Mouse (Mus musculus) liver, adult 2 months (tissue): ENCODE measurements around the gene Fmnl3. TPM values are rescaled to one million over a fixed set of nuclear protein-coding genes. Genes with fewer than 3 reads are reported as not detected.

Experiments
- DNase-seq: peaks from one replicate; pipeline ENCODE4 v3.0.0-alpha.2; 2011; ENCODE audit warnings: low read depth, low spot score; ENCODE audit errors: extremely low read depth
- H3K27ac ChIP-seq: fragments of 200-500 bp; replicated peaks from 2 replicates; pipeline ENCODE4 v1.5.1; 2012; ENCODE audit warnings: low read depth, mild to moderate bottlenecking, control low read depth, inconsistent platforms, low read length; ENCODE audit not compliant: insufficient read depth
- H3K27me3 ChIP-seq: fragments of 200-500 bp; 2 replicates; pipeline ENCODE4 v1.6.1; 2012; ENCODE audit warnings: mild to moderate bottlenecking, moderate library complexity, low read length, inconsistent platforms; ENCODE audit not compliant: control insufficient read depth, insufficient read depth
- H3K36me3 ChIP-seq: fragments of 200-500 bp; 2 replicates; pipeline ENCODE4 v1.6.1; 2012; ENCODE audit warnings: low read length, inconsistent platforms; ENCODE audit not compliant: control insufficient read depth, insufficient read depth
- H3K4me1 ChIP-seq: fragments of 200-500 bp; 2 replicates; pipeline ENCODE4 v1.6.1; 2011; ENCODE audit warnings: low read length; ENCODE audit not compliant: control insufficient read depth, insufficient read depth
- H3K4me3 ChIP-seq: fragments of 200-500 bp; 2 replicates; pipeline ENCODE4 v1.5.1; 2011; ENCODE audit warnings: low read depth, mild to moderate bottlenecking, control low read depth, low read length, moderate library complexity; ENCODE audit not compliant: insufficient read depth
- H3K79me2 ChIP-seq: fragments of 200-500 bp; 2 replicates; pipeline ENCODE4 v1.6.1; 2012; ENCODE audit warnings: inconsistent platforms, mild to moderate bottlenecking, low read length, moderate library complexity; ENCODE audit not compliant: control insufficient read depth, insufficient read depth
- H3K9ac ChIP-seq: fragments of 200-500 bp; 2 replicates; pipeline ENCODE4 v1.6.1; 2012; ENCODE audit warnings: low read depth, mild to moderate bottlenecking, control low read depth, inconsistent platforms, low read length
- CTCF ChIP-seq: fragments of 200-500 bp; IDR thresholded peaks from 2 replicates; pipeline ENCODE4 v1.5.1; 2011; ENCODE audit warnings: low read depth, low read length, control low read depth
- POLR2A ChIP-seq: fragments of 200-500 bp; IDR thresholded peaks from 2 replicates; pipeline ENCODE4 v1.6.1; 2011; ENCODE audit warnings: low read length, control low read depth; ENCODE audit not compliant: insufficient read depth; ENCODE audit errors: extremely low read depth
- WGBS: fragments of 180-500 bp; shearing (Covaris S2); methylation state at CpG from one replicate; pipeline ENCODE4 v1.1.7; 2018; 5-methylcytosine and 5-hydroxymethylcytosine counted together
- polyA plus RNA-seq: library from polyadenylated mRNA; depleted of rRNA; stranded (reverse); fragments of >200 nt; gene quantifications from 2 replicates; pipeline ENCODE4 v1.2.3, GENCODE M21; 2012
- total RNA-seq: library from RNA; depleted of rRNA; stranded (reverse); fragments of >200 nt; gene quantifications from 2 replicates; pipeline ENCODE4 v1.2.3, GENCODE M21; 2014

The Fmnl3 gene
- total and polyA plus RNA-seq, 2 experiments: 1.3 to 2.2 TPM

DNA sequence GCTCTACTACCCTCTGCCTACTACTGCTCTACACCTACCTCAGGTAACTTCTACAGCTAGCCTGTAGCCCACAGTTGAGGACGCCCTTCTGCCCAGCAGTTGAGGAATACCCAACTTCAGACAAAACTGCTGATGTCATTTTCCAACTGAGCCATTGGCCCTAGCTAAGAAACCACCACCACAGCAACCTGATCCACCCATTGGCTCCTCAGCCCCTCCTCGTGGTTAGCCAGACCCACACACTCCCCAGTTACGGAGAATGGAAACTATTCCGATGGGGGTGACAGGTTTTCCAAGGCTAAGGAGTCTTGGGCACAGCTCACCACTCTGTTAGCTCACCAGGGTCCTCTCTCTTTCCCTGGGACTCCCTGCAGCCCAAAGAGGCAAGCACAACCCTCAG lies 25.3 kb downstream of the Fmnl3 start:
- H3K4me1 ChIP-seq: peaks cover 4% of the 10 kb centered on the region
- no peaks in the 10 kb centered on the region for H3K79me2 ChIP-seq
- WGBS: 78% methylated on average over 4 of the region's 4 CpGs
- no peak overlapping the region for H3K27ac ChIP-seq
- H3K27me3 ChIP-seq: no peaks in the 10 kb centered on the region
- H3K4me3 ChIP-seq: no peak overlapping the region
- no peak overlapping the region for H3K9ac ChIP-seq
- H3K36me3 ChIP-seq: no peaks in the 10 kb centered on the region
- TF ChIP-seq CTCF: no peak
- no peak for TF ChIP-seq POLR2A
- no peak for DNase-seq

DNA sequence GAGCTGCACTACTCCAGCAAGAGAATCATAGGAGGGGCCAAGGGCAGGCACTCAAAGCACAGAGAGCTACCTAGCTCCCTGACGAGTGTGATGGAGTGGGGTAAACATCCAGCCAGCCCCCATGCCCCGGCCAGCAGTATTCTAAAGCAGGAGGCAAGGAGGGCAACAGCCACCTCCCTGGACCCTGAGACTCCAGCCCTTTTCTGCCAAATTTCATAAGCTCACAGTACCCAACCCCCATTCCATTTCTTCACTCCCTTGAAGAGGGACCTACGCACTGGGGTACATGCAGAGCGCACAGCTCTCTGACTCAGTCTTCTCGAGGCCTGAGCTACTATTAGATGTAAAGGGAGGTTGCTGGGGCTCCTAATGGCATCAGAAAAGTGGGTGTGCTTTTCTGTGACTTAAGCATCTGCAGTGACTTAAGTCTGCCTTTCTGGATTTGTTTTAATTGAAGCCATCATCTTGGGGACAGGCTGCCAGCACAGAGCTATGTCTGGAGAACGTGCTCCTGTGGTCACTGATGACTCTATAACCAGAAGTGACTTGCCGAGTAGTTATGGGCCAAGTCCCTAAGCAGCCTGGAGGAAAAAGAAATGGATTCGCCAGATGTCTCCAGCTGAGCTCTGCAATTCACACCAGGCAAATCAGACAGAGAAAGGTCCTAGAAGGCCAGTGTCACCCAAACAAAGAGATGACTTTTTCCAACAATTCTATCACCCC lies 26.0 kb downstream of the Fmnl3 start:
- Histone ChIP-seq H3K27ac (0 out of 2 replicates have a peak overlapping the region, but pooled peaks have one; percentile 19), H3K9ac (no peak overlapping the region), H3K4me3 (no peak overlapping the region), H3K4me1 (peaks cover 4% of the 10 kb centered on the region), H3K79me2 (no peaks in the 10 kb centered on the region), H3K36me3 (no peaks in the 10 kb centered on the region), H3K27me3 (no peaks in the 10 kb centered on the region)
- WGBS: 78% methylated on average over 8 of the region's 8 CpGs
- peak; percentile 9 for DNase-seq
- TF ChIP-seq POLR2A (no peak), CTCF (no peak)

DNA sequence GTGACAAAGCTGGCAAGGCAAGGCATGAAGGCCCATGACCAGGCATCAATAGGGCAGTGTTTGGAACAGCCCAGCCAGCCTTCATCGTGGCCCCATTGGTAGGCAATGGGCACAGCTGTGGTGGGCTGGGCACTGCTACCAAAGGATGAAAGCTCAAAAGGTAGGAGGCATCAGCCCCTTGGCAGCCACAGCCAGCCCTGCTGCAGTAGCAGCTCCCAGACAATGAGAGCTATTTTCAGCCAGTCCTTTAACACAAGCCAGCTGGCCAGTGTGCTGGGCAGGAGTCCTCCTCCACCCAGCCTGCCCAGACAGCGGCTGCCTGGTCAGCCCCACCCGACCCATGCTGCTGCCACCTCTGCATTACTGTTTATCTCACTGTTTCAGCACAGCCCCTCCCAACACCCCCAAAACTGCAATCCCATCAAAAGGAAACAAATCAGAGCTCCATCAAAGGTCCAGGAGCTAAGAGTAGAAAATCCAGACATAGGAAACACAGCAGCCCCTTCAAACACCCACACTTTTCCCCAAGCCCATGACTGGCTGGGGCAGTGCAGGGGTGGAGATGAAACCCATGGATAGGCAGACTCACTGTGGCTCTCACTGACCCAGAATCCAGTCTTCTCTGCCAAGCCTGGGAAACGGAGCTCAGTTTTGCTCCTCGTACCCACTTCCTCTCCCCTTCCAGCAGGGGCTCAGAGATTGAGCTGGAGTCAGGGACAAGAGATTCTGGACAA lies 26.7 kb downstream of the Fmnl3 start:
- H3K36me3 ChIP-seq: no peaks in the 10 kb centered on the region
- peaks cover 4% of the 10 kb centered on the region for H3K4me1 ChIP-seq
- no peaks in the 10 kb centered on the region for H3K27me3 ChIP-seq
- 0 out of 2 replicates have a peak overlapping the region, but pooled peaks have one; percentile 19 for H3K27ac ChIP-seq
- TF ChIP-seq CTCF (no peak), POLR2A (no peak)
- H3K9ac ChIP-seq: no peak overlapping the region
- DNase-seq: no peak
- no peak overlapping the region for H3K4me3 ChIP-seq
- WGBS: 76% methylated on average over 5 of the region's 5 CpGs
- no peaks in the 10 kb centered on the region for H3K79me2 ChIP-seq

DNA sequence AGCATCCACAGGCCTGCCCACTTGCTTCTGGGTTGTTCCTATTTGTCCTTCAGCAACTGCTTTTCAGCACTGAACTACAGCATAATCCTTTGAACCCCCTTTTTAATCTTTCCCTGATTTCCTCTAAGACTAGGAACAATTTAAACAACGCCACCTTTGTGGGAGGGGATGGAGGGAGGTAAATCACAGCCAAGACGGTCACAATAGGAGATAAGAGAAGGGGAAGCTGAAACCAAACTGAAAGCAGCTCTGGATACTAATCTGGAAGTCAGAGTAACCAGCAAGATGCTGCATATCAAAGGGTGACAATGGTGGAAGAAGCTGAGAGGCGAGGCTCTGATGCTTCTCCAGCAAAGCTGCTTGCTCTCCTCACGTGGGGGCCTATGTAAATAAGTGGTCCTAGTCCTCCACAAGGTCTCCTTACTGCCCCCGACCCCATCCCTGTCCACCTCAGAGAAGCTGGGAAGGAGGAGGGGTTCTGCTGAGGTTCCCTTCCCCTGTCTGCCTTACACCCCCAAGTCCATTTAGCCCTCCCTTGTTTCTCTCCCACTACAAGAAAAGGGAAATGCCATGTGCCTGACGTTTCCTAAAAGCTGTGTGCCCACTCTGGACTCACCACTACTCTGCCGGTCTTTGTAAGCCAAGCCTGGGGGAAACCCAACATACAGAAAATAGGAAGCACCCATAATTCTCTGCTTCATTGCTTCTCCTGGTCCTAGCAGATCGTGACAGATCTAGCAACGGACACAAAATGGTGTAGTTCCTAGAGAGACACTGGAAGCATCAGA lies 27.9 kb downstream of the Fmnl3 start:
- H3K4me1 ChIP-seq: peaks cover 4% of the 10 kb centered on the region
- H3K9ac ChIP-seq: no peak overlapping the region
- TF ChIP-seq CTCF (no peak), POLR2A (no peak)
- no peaks in the 10 kb centered on the region for H3K27me3 ChIP-seq
- H3K36me3 ChIP-seq: no peaks in the 10 kb centered on the region
- DNase-seq: no peak
- H3K79me2 ChIP-seq: no peaks in the 10 kb centered on the region
- no peak overlapping the region for H3K4me3 ChIP-seq
- H3K27ac ChIP-seq: no peak overlapping the region
- WGBS: 68% methylated on average over 9 of the region's 9 CpGs

DNA sequence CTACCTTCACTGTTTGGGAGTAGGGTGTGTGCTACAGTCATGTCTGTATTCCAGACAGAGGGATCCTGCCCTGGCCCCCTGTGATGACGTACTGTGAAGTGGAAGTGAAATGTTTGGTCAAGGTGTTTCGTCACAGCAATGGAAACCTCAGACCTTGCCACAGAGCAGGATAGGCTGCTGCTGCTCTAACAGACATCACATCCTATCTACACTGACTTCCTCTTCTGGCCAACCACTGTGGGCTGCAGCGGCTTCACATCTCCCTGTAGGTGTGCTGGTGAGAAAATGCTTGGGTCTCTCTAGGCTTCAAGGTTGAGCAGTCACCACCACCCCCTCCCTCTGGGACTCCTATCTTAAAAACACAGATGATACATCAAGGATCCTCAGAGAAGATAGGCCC lies 29.2 kb downstream of the Fmnl3 start:
- DNase-seq: no peak
- no peak overlapping the region for H3K27ac ChIP-seq

DNA sequence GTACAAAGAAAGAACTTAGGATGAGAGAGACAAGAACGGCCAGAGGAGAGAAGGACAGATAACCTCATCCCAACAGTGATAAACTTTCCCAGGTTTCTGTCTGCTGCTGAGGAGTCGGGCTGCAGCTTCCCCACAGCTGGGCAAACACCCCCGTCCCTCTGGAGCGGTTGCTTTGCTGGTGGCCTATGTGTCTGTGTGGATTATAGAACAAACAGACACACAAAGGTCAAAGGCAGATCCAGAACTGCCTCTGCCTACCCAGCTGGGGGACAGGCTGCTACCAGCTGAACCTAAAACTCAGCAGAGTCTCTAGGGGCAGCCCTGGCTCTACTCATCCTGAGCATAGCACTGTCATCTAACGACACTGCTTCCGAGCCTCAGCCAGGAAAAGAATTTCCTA lies 30.6 kb downstream of the Fmnl3 start:
- Histone ChIP-seq H3K9ac (no peak overlapping the region), H3K27ac (no peak overlapping the region), H3K4me3 (no peak overlapping the region), H3K79me2 (no peaks in the 10 kb centered on the region), H3K36me3 (no peaks in the 10 kb centered on the region), H3K27me3 (no peaks in the 10 kb centered on the region), H3K4me1 (peaks cover 4% of the 10 kb centered on the region)
- 53% methylated on average over 6 of the region's 6 CpGs for WGBS
- TF ChIP-seq CTCF (no peak), POLR2A (no peak)
- DNase-seq: no peak

More for the DNA sequence above, 29.2 kb downstream of the Fmnl3 start:
- TF ChIP-seq POLR2A (no peak), CTCF (no peak)
- WGBS: 78% methylated on average over 3 of the region's 3 CpGs
- Histone ChIP-seq H3K9ac (no peak overlapping the region), H3K79me2 (no peaks in the 10 kb centered on the region), H3K36me3 (no peaks in the 10 kb centered on the region), H3K4me1 (peaks cover 4% of the 10 kb centered on the region), H3K4me3 (no peak overlapping the region), H3K27me3 (no peaks in the 10 kb centered on the region)
